Mouse (Mus musculus): Measurements from ENCODE around the gene Cdk14. TPM values are rescaled to one million over a fixed set of nuclear protein-coding genes. Genes with fewer than 3 reads are reported as not detected.
A peak's percentile ranks its signal among the peaks of the same experiment; 100 is the strongest.

Cdk14 gene
- polyA plus RNA-seq, 1 experiment from 2014 or later: 23.5 TPM

DNA sequence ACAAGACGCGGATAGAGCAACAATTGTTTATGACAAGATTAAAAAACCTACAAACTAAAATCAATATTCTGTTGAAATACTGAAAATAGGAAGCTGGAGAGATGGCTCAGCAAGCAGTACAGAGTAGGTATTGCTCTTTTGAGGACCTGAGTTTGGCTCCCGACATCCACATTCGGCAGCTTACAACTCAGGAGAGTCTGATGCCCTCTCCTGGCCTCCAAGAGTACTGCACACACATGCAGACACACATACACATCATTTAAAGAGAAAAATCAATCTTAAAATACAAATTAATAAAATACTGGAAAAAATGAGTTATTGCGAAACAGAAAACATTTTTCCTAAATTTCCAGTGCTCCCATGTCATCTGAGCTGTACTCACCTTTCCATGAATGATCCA, 60.7 kb downstream of the Cdk14 start:
- H3K36me3 ChIP-seq (ENCODE audit: control insufficient read depth, insufficient read depth, low read length): no peaks in the 10 kb centered on the region
- no peak overlapping the region for H3K27ac ChIP-seq (ENCODE audit: low read depth, low read length)
- H3K4me3 ChIP-seq (ENCODE audit: low read depth, low read length): no peak overlapping the region
- 95% methylated on average over 5 of the region's 5 CpGs for WGBS
- no peak overlapping the region for H3K9ac ChIP-seq (ENCODE audit: low read length)
- DNase-seq (ENCODE audit: low spot score) (no peak), ATAC-seq (replicated peaks; ENCODE audit: low FRiP score) (no peak)
- H3K27me3 ChIP-seq (ENCODE audit: control insufficient read depth, insufficient read depth, low read length): no peaks in the 10 kb centered on the region
- H3K4me1 ChIP-seq (replicated peaks; ENCODE audit: control insufficient read depth, insufficient read depth, low read length): no peaks in the 10 kb centered on the region
- H3K9me3 ChIP-seq (ENCODE audit: control insufficient read depth, low read length): no peaks in the 10 kb centered on the region
- no peak overlapping the region for H3K4me2 ChIP-seq (ENCODE audit: low read depth, low read length, severe bottlenecking)

DNA sequence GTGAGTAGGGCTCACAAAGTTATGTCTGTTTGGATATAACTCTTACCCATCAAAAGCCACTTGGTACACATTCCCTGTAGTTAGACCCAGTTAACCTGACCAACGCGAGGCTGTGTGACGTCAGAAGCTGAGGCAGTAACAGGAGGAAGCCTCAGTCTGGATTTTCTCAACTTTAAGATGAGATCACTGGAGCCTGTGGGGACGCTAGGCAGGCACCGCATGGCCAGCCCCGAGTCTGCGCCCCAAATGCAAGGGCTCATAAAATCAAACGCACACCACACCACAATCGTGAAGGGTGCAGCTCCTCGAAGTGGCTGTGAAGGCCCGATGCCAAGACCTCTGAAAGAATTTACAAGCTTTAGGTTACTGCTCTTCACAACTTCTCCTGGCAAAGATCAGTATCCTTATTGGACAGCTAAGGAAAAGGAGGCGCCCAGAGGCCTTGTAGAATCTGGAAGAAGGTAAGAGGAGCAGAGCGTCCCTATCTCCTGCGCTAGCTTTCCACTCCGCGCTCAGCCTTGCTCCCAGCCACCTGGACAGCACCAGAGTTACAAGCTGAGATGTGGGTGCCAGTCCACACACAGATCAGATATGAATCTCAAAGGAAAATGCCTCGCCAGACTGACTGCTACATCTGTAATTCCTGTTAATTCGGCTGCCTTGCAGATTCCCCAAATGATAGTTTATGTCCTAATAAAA, 61.9 kb downstream of the Cdk14 start:
- H3K4me3 ChIP-seq (ENCODE audit: low read depth, low read length): no peak overlapping the region
- H3K9me3 ChIP-seq (ENCODE audit: control insufficient read depth, low read length): no peaks in the 10 kb centered on the region
- no peak overlapping the region for H3K9ac ChIP-seq (ENCODE audit: low read length)
- ATAC-seq (replicated peaks; ENCODE audit: low FRiP score) (no peak), DNase-seq (ENCODE audit: low spot score) (no peak)
- WGBS: 93% methylated on average over 18 of the region's 18 CpGs
- no peaks in the 10 kb centered on the region for H3K4me1 ChIP-seq (replicated peaks; ENCODE audit: control insufficient read depth, insufficient read depth, low read length)
- no peaks in the 10 kb centered on the region for H3K36me3 ChIP-seq (ENCODE audit: control insufficient read depth, insufficient read depth, low read length)
- H3K27ac ChIP-seq (ENCODE audit: low read depth, low read length): no peak overlapping the region
- H3K27me3 ChIP-seq (ENCODE audit: control insufficient read depth, insufficient read depth, low read length): no peaks in the 10 kb centered on the region
- no peak overlapping the region for H3K4me2 ChIP-seq (ENCODE audit: low read depth, low read length, severe bottlenecking)

DNA sequence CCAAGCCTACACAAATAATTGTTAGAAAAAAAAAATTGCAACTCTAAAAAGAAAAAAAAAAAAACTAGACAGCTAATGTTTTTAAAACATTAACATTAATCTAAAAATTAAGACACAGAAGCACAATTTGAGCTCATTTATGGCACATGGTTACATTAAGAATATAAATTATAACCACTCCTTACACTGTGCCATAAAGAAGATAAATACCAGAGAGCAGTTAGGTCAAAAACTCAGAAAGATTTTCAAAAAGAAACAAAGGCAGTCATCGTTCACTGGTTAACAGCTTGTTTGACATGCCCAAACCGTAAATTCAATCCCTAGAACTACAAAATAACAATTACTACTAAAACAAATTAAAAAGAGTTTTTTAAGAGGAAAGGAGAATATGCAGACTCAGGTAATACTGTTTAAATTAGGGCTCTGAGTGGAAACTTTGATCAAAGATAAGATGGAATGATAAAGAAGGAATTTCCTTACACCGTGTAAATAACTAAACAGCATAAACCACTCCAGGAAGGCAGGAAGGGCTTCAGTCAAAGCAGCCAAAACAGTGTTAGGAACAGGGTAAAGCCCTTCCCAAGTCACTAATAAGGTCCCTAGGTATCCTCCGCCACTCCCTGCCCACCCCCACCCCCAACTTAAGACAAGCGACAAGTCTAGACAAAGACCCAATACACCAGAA, 65.3 kb downstream of the Cdk14 start:
- H3K27ac ChIP-seq (ENCODE audit: low read depth, low read length): no peak overlapping the region
- no peaks in the 10 kb centered on the region for H3K36me3 ChIP-seq (ENCODE audit: control insufficient read depth, insufficient read depth, low read length)
- no peak for ATAC-seq (replicated peaks; ENCODE audit: low FRiP score)
- H3K4me2 ChIP-seq (ENCODE audit: low read depth, low read length, severe bottlenecking): no peak overlapping the region
- H3K4me1 ChIP-seq (replicated peaks; ENCODE audit: control insufficient read depth, insufficient read depth, low read length): no peaks in the 10 kb centered on the region
- no peaks in the 10 kb centered on the region for H3K27me3 ChIP-seq (ENCODE audit: control insufficient read depth, insufficient read depth, low read length)
- 46% methylated on average over 5 of the region's 5 CpGs for WGBS
- no peaks in the 10 kb centered on the region for H3K9me3 ChIP-seq (ENCODE audit: control insufficient read depth, low read length)
- no peak overlapping the region for H3K9ac ChIP-seq (ENCODE audit: low read length)
- no peak overlapping the region for H3K4me3 ChIP-seq (ENCODE audit: low read depth, low read length)
- DNase-seq (ENCODE audit: low spot score): no peak

DNA sequence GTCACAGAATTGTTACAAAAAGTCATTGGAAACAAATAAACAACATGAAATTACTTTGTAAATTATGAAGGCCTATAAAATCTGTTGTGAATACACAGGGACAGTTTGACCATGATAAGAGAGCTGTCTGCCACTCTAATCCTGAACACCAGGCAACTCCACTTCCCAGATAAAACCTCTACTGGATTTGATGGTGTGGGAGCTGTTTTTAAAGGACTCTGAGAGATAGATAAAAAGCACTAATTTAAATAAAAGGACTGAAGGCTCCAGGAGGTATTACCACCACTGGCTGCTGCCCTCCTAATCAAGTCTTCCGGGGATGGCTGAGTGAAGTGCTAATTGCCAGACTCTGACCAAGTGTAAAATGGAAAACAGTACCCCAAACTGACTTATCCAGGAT, 66.2 kb downstream of the Cdk14 start:
- Histone ChIP-seq H3K27ac (ENCODE audit: low read depth, low read length) (no peak overlapping the region), H3K36me3 (ENCODE audit: control insufficient read depth, insufficient read depth, low read length) (no peaks in the 10 kb centered on the region), H3K9ac (ENCODE audit: low read length) (no peak overlapping the region), H3K4me3 (ENCODE audit: low read depth, low read length) (no peak overlapping the region), H3K27me3 (ENCODE audit: control insufficient read depth, insufficient read depth, low read length) (no peaks in the 10 kb centered on the region), H3K4me1 (replicated peaks; ENCODE audit: control insufficient read depth, insufficient read depth, low read length) (no peaks in the 10 kb centered on the region), H3K9me3 (ENCODE audit: control insufficient read depth, low read length) (no peaks in the 10 kb centered on the region), H3K4me2 (ENCODE audit: low read depth, low read length, severe bottlenecking) (no peak overlapping the region)
- no peak for ATAC-seq (replicated peaks; ENCODE audit: low FRiP score)
- WGBS: 19% methylated on average over 1 of the region's 1 CpGs
- no peak for DNase-seq (ENCODE audit: low spot score)

DNA sequence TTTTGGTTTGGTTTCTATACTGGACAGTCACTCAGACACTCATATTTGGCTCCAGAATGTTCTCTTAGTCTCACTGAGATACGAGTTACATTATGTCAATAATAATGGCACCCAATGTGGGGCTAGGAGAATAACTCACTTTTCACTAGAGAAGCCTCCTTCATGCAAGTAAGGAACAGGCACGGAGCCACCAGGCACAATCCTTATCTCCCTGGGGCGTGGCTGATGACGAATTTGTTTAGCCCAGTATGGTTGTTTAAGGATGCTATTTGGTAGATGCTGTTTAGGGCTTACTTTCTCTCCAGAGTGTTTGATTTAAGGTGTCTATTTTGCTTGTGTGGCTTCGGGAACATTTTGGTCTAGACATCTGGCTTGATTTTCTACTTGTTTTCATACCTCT, 75.5 kb downstream of the Cdk14 start:
- no peaks in the 10 kb centered on the region for H3K36me3 ChIP-seq (ENCODE audit: control insufficient read depth, insufficient read depth, low read length)
- H3K4me1 ChIP-seq (replicated peaks; ENCODE audit: control insufficient read depth, insufficient read depth, low read length): peaks cover 15% of the 10 kb centered on the region
- H3K27ac ChIP-seq (ENCODE audit: low read depth, low read length): no peak overlapping the region
- H3K9me3 ChIP-seq (ENCODE audit: control insufficient read depth, low read length): no peaks in the 10 kb centered on the region
- WGBS: 87% methylated on average over 5 of the region's 5 CpGs
- no peak for DNase-seq (ENCODE audit: low spot score)
- no peak overlapping the region for H3K4me3 ChIP-seq (ENCODE audit: low read depth, low read length)
- no peak overlapping the region for H3K9ac ChIP-seq (ENCODE audit: low read length)
- no peak overlapping the region for H3K4me2 ChIP-seq (ENCODE audit: low read depth, low read length, severe bottlenecking)
- no peaks in the 10 kb centered on the region for H3K27me3 ChIP-seq (ENCODE audit: control insufficient read depth, insufficient read depth, low read length)
- ATAC-seq (replicated peaks; ENCODE audit: low FRiP score): no peak

DNA sequence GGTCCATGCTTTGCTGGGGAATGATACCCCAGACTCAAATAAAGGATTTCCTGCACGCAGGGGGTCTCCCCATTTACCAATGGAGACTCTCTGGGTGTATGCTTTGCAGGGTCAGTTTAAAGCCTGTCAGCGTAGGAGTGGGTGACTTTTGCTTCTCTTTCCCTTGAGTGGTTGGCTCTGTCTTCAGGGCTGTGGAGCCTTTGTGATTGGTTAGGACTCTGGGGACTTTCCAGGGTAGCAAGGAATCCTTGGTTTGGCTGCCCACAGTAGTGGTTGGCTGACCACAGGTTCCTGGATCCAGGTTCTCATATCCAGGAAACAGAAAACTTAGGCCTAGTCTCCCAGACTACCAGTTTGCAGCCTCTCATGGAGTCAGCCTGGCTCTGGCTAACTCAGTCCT, 76.4 kb downstream of the Cdk14 start:
- Histone ChIP-seq H3K36me3 (ENCODE audit: control insufficient read depth, insufficient read depth, low read length) (no peaks in the 10 kb centered on the region), H3K9ac (ENCODE audit: low read length) (no peak overlapping the region), H3K4me2 (ENCODE audit: low read depth, low read length, severe bottlenecking) (no peak overlapping the region), H3K4me1 (replicated peaks; ENCODE audit: control insufficient read depth, insufficient read depth, low read length) (peaks cover 15% of the 10 kb centered on the region), H3K9me3 (ENCODE audit: control insufficient read depth, low read length) (no peaks in the 10 kb centered on the region), H3K4me3 (ENCODE audit: low read depth, low read length) (no peak overlapping the region), H3K27ac (ENCODE audit: low read depth, low read length) (peak overlapping the region; percentile 67; the same call in 1 of the 2 replicates), H3K27me3 (ENCODE audit: control insufficient read depth, insufficient read depth, low read length) (no peaks in the 10 kb centered on the region)
- 87% methylated on average over 2 of the region's 2 CpGs for WGBS
- no peak for ATAC-seq (replicated peaks; ENCODE audit: low FRiP score)
- no peak for DNase-seq (ENCODE audit: low spot score)

DNA sequence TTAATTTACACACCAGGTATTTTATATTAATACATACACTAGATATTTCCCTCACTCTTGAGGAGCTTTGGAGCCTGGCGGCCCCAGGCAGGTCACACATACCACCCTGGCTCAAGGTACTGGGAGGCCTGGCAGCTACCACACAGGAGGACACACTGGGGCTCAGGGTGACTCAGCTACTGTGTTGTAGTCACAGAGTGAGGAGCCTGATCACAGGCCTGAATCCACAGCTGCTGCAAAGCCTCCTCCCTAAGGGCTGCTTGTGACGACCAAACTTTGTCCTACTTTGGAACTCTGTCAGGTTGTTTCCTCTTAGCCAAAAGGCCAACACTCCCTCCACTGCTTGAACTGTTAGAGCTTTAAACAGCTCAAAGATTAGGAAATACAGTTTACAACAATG, 76.8 kb downstream of the Cdk14 start:
- ATAC-seq (replicated peaks; ENCODE audit: low FRiP score): peak; percentile 82
- peaks cover 15% of the 10 kb centered on the region for H3K4me1 ChIP-seq (replicated peaks; ENCODE audit: control insufficient read depth, insufficient read depth, low read length)
- 72% methylated on average over 2 of the region's 2 CpGs for WGBS
- H3K9ac ChIP-seq (ENCODE audit: low read length): no peak overlapping the region
- peak; percentile 58 for DNase-seq (ENCODE audit: low spot score)
- no peaks in the 10 kb centered on the region for H3K36me3 ChIP-seq (ENCODE audit: control insufficient read depth, insufficient read depth, low read length)
- no peak overlapping the region for H3K4me3 ChIP-seq (ENCODE audit: low read depth, low read length)
- no peaks in the 10 kb centered on the region for H3K9me3 ChIP-seq (ENCODE audit: control insufficient read depth, low read length)
- H3K4me2 ChIP-seq (ENCODE audit: low read depth, low read length, severe bottlenecking): no peak overlapping the region
- peak overlapping the region; percentile 67; the same call in 1 of the 2 replicates for H3K27ac ChIP-seq (ENCODE audit: low read depth, low read length)
- H3K27me3 ChIP-seq (ENCODE audit: control insufficient read depth, insufficient read depth, low read length): no peaks in the 10 kb centered on the region

DNA sequence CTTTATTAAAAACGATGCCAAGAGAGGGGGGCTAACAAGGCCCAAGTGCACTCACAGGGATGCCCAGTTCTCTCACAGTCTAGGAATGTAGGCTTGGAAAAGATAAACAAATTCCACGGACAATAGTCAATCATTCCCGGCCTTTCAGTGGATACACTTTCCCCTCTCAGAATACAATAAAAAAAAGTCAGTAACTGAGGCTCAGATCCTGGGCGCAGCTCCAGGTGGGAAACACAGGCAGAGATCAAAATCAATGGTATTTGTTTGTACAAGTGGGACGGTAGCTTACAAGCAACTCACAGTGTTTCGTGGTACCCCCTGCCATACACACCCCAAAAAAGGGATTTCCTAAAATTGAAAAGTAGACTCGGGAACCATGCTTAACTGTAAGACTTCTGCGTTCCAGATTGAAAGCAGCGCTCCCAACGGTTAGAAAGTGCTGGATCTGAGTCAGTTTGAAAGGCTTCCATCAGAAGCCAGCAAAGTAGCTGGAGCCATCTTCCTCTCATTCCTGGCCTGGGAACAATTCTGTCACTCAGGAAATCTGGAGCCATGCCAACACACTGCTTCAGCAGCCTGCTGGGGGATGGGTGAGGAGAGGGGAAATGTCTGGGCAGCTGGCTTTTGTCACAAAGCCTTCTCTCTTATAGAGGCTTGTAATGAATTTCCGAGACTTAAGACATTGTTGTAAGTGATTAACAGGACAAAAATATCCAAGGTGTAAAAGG, 77.5 kb downstream of the Cdk14 start:
- peak overlapping the region; percentile 60 for H3K27ac ChIP-seq (ENCODE audit: low read depth, low read length)
- no peak overlapping the region for H3K4me3 ChIP-seq (ENCODE audit: low read depth, low read length)
- no peak overlapping the region for H3K9ac ChIP-seq (ENCODE audit: low read length)
- H3K4me2 ChIP-seq (ENCODE audit: low read depth, low read length, severe bottlenecking): no peak overlapping the region
- peak; percentile 77 for DNase-seq (ENCODE audit: low spot score)
- peak; percentile 91 for ATAC-seq (replicated peaks; ENCODE audit: low FRiP score)
- H3K4me1 ChIP-seq (replicated peaks; ENCODE audit: control insufficient read depth, insufficient read depth, low read length): peaks cover 15% of the 10 kb centered on the region
- no peaks in the 10 kb centered on the region for H3K9me3 ChIP-seq (ENCODE audit: control insufficient read depth, low read length)
- WGBS: 60% methylated on average over 11 of the region's 11 CpGs
- H3K27me3 ChIP-seq (ENCODE audit: control insufficient read depth, insufficient read depth, low read length): no peaks in the 10 kb centered on the region
- no peaks in the 10 kb centered on the region for H3K36me3 ChIP-seq (ENCODE audit: control insufficient read depth, insufficient read depth, low read length)

All from forebrain, embryonic 11.5 days (tissue).